Mouse (Mus musculus): ENCODE measurements around the gene Arhgef7. TPM values are rescaled to one million over a fixed set of nuclear protein-coding genes. Genes with fewer than 3 reads are reported as not detected.

The Arhgef7 gene
- 22.2 and 27.5 TPM in 2 replicates for polyA plus RNA-seq (2015; fragmentation: Nextera tagmentation; extraction: Ambion mirVana)

DNA sequence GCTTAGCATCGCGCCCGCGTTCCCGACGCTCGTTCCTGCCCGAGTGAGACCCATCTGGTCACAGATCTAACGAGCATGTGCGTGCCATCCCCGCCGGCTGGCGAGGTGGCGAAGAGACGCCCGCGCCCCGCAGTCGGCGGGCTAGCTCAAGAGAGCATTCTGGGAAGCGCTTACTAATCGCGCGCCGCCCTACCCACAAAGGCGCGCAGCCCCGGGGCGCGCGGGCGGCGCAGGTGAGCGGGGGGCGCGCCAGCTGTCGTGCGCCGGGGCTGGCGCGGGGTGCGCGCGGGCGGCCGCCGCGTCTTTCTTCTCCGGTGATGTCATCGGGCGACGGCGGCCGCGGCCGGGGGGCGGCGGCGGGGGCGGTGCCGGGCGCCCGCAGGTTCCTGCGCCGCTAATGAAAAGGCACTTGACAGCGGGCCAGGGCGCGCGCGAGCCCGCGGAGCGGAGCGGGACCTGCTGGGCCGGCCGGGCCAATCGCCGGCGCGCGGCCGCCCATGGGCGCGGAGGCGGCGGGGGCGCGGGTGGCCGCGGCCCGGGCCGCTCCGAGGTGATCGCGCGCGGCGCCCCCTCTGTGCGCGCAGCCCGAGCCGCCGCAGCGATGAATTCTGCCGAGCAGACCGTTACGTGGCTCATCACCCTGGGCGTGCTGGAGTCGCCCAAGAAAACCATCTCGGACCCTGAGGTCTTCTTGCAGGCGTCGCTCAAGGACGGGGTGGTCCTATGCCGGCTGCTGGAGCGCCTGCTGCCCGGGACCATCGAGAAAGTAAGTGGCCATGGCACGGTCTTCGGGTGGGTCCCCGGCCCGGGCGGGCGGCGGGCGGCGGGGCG, at the start of gene Arhgef7:
Arhgef7 (plus strand) TSS at position 71 of the 831 bp plus-strand sequence.

DNA sequence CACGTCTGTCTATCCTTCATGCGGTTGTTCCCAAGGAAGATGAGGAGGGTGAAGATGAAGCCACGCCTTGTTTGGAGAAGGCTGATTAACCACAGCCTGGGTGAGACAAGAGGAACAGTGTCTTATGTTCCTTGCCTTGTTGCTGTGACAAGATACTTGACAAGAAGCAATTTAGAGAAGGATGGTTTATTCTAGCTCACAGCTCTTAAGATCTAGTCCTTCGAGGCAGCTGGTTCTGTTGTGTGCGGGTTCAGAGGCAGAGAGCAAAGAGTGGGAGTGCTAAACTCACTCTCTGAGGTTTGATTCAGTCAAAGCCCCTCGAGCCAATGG, 26.5 kb upstream of the Arhgef7 start, which contains the start of gene 1700016D06Rik:
1700016D06Rik (minus strand) TSS at position 31 of the 330 bp plus-strand sequence.

DNA sequence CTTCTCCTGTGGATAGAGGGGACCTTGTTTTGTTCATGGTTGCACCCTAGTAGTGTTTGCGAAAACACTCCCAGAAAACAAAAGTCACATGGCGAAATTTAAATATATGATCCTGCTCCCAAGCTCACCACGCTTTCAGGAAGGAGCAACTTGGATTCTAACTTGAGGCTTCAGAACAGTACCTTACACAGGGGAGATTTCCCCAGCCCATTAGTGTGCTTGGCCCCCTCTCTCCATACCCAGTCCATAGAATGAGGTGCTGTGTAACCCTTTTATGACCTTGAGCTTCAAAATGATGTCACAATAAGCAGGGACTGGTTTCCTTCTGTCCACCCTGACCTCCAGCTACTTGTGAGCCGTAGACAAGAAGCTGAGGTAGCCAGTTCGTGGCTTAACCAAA, 112.7 kb downstream of the Arhgef7 start, which contains the start of gene Tex29:
Tex29 (plus strand) TSS at position 301 of the 400 bp plus-strand sequence.

Other genes with a start within 250 kb of the Arhgef7 start
- 8.4 and 9.6 TPM in 2 replicates for gene Rab20, start 249.0 kb upstream of the Arhgef7 start, polyA plus RNA-seq (2015; fragmentation: Nextera tagmentation; extraction: Ambion mirVana)
- 95.7 and 96.0 TPM in 2 replicates for gene Naxd, start 230.2 kb upstream of the Arhgef7 start, polyA plus RNA-seq (2015; fragmentation: Nextera tagmentation; extraction: Ambion mirVana)
- gene Cars2, start 176.9 kb upstream of the Arhgef7 start, polyA plus RNA-seq (2015; fragmentation: Nextera tagmentation; extraction: Ambion mirVana) = 15.1 and 15.7 TPM in 2 replicates
- 27.9 and 29.2 TPM in 2 replicates for gene Ing1, start 172.2 kb upstream of the Arhgef7 start, polyA plus RNA-seq (2015; fragmentation: Nextera tagmentation; extraction: Ambion mirVana)
- gene Ankrd10, start 92.0 kb upstream of the Arhgef7 start, polyA plus RNA-seq (2015; fragmentation: Nextera tagmentation; extraction: Ambion mirVana) = 58.5 and 67.5 TPM in 2 replicates
- gene 1700016D06Rik, start 26.7 kb upstream of the Arhgef7 start, polyA plus RNA-seq (2015; fragmentation: Nextera tagmentation; extraction: Ambion mirVana) = not detected in 2 replicates
- gene Tex29, start 112.8 kb downstream of the Arhgef7 start, polyA plus RNA-seq (2015; fragmentation: Nextera tagmentation; extraction: Ambion mirVana) = not detected in 2 replicates